Mouse (Mus musculus) CH12.LX (cell line): ENCODE measurements around the gene Pmepa1. TPM values are rescaled to one million over a fixed set of nuclear protein-coding genes. Genes with fewer than 3 reads are reported as not detected.

Experiments
- DNase-seq: peaks from one replicate; pipeline ENCODE4 v3.0.0-alpha.2; 2013; ENCODE audit errors: extremely low read depth
- H3K27ac ChIP-seq: 2 replicates; pipeline ENCODE4 v1.5.1; 2012; ENCODE audit warnings: low read depth, mild to moderate bottlenecking, control low read depth, moderate library complexity; ENCODE audit not compliant: insufficient read depth
- H3K27me3 ChIP-seq: replicated peaks from 2 replicates; pipeline ENCODE3; 2012; ENCODE audit warnings: inconsistent platforms
- H3K36me3 ChIP-seq, 2 experiments: replicated peaks in 1 of 2; 2 replicates each; pipeline versions ENCODE3 to v1.6.1; 2012; ENCODE audit warnings: inconsistent platforms in 1 of 2, low read length in 1 of 2, mild to moderate bottlenecking in 1 of 2, mixed read lengths in 1 of 2, moderate library complexity in 1 of 2; ENCODE audit not compliant: control insufficient read depth in 1 of 2, insufficient read depth in 1 of 2
- H3K4me1 ChIP-seq, 2 experiments: 2 replicates each; pipeline ENCODE4 v1.6.1; 2012; ENCODE audit warnings: inconsistent platforms in 1 of 2, moderate library complexity in 1 of 2; ENCODE audit not compliant: insufficient read depth in 2 of 2, control insufficient read depth in 1 of 2
- H3K4me2 ChIP-seq: 2 replicates; pipeline ENCODE4 v1.6.1; 2012; ENCODE audit warnings: low read depth, mild to moderate bottlenecking, control low read depth; ENCODE audit not compliant: poor library complexity, insufficient read depth, severe bottlenecking
- H3K4me3 ChIP-seq, 3 experiments: fragments of 150-350 bp in 1 of 3; sonication (generic) in 1 of 3; replicated peaks in 1 of 3; 2 replicates each; pipeline versions ENCODE3 to v1.5.1; 2011 to 2012; ENCODE audit warnings: low read depth in 2 of 3, low read length in 2 of 3, mild to moderate bottlenecking in 2 of 3, moderate library complexity in 2 of 3, control low read depth in 1 of 3, improper control_type of control experiment in 1 of 3, inconsistent platforms in 1 of 3, mixed read lengths in 1 of 3; ENCODE audit not compliant: poor library complexity in 1 of 3
- H3K79me2 ChIP-seq: replicated peaks from 2 replicates; pipeline ENCODE4 v1.6.1; 2012; ENCODE audit warnings: mild to moderate bottlenecking, moderate library complexity; ENCODE audit not compliant: control insufficient read depth, poor library complexity, insufficient read depth, severe bottlenecking; ENCODE audit errors: extremely low read depth
- H3K9ac ChIP-seq: 2 replicates; pipeline ENCODE4 v1.6.1; 2012; ENCODE audit warnings: low read depth, mild to moderate bottlenecking, control low read depth, moderate library complexity; ENCODE audit not compliant: insufficient read depth
- H3K9me3 ChIP-seq: replicated peaks from 2 replicates; pipeline ENCODE3; 2012; ENCODE audit warnings: low read length, inconsistent platforms, mixed read lengths
- BHLHE40 ChIP-seq: IDR thresholded peaks from 2 replicates; pipeline ENCODE4 v1.6.1; 2011; ENCODE audit warnings: mild to moderate bottlenecking, low read depth, low read length, improper control_type of control experiment
- CHD1 ChIP-seq: IDR thresholded peaks from 2 replicates; pipeline ENCODE4 v1.6.1; 2012; ENCODE audit warnings: low read depth, low read length, improper control_type of control experiment, inconsistent platforms
- CTCF ChIP-seq, 2 experiments: IDR thresholded peaks in 1 of 2; conservative IDR thresholded peaks in 1 of 2; 2 replicates each; pipeline ENCODE4 v1.5.1; 2011 to 2012; ENCODE audit warnings: low read depth in 2 of 2, low read length in 2 of 2, improper control_type of control experiment in 1 of 2, inconsistent platforms in 1 of 2, mild to moderate bottlenecking in 1 of 2, moderate library complexity in 1 of 2
- E2F4 ChIP-seq: IDR thresholded peaks from 2 replicates; pipeline ENCODE4 v1.6.1; 2011; ENCODE audit warnings: low read depth, low read length, improper control_type of control experiment; ENCODE audit not compliant: insufficient replicate concordance
- ELF1 ChIP-seq: IDR thresholded peaks from 2 replicates; pipeline ENCODE4 v1.6.1; 2014; ENCODE audit warnings: low read depth, mild to moderate bottlenecking, inconsistent platforms, low read length, improper control_type of control experiment
- EP300 ChIP-seq: IDR thresholded peaks from 2 replicates; pipeline ENCODE4 v1.6.1; 2011; ENCODE audit warnings: low read length, improper control_type of control experiment
- ETS1 ChIP-seq: conservative IDR thresholded peaks from 2 replicates; pipeline ENCODE4 v1.6.1; 2012; ENCODE audit warnings: low read depth, mild to moderate bottlenecking, inconsistent platforms, low read length, improper control_type of control experiment, moderate library complexity
- GABPA ChIP-seq: IDR thresholded peaks from 2 replicates; pipeline ENCODE4 v1.6.1; 2012; ENCODE audit warnings: low read depth, low read length, improper control_type of control experiment, inconsistent platforms; ENCODE audit not compliant: insufficient replicate concordance
- HCFC1 ChIP-seq: IDR thresholded peaks from 2 replicates; pipeline ENCODE4 v1.6.1; 2012; ENCODE audit warnings: low read depth, mild to moderate bottlenecking, inconsistent platforms, low read length, improper control_type of control experiment
- IRF4 ChIP-seq: IDR thresholded peaks from 2 replicates; pipeline ENCODE4 v1.6.1; 2014; ENCODE audit warnings: low read depth, mild to moderate bottlenecking, inconsistent platforms, low read length, improper control_type of control experiment
- JUND ChIP-seq: conservative IDR thresholded peaks from 2 replicates; pipeline ENCODE4 v1.6.1; 2011; ENCODE audit warnings: low read depth, low read length, improper control_type of control experiment
- KAT2A ChIP-seq: IDR thresholded peaks from 2 replicates; pipeline ENCODE4 v1.6.1; 2012; ENCODE audit warnings: low read length, improper control_type of control experiment, inconsistent platforms; ENCODE audit not compliant: insufficient replicate concordance
- MAFK ChIP-seq: IDR thresholded peaks from 2 replicates; pipeline ENCODE4 v1.6.1; 2011; ENCODE audit warnings: low read length, improper control_type of control experiment; ENCODE audit not compliant: insufficient replicate concordance
- RAD21 ChIP-seq: IDR thresholded peaks from 2 replicates; pipeline ENCODE4 v1.6.1; 2011; ENCODE audit warnings: low read depth, mild to moderate bottlenecking, low read length, improper control_type of control experiment, moderate library complexity
- SIN3A ChIP-seq: IDR thresholded peaks from 2 replicates; pipeline ENCODE4 v1.6.1; 2012; ENCODE audit warnings: low read length, improper control_type of control experiment, inconsistent platforms
- SMC3 ChIP-seq: IDR thresholded peaks from 2 replicates; pipeline ENCODE4 v1.6.1; 2011; ENCODE audit warnings: low read depth, low read length, improper control_type of control experiment
- TBP ChIP-seq: conservative IDR thresholded peaks from 2 replicates; pipeline ENCODE4 v1.6.1; 2011; ENCODE audit warnings: low read depth, low read length, improper control_type of control experiment
- TCF12 ChIP-seq: IDR thresholded peaks from 2 replicates; pipeline ENCODE4 v1.6.1; 2014; ENCODE audit warnings: low read depth, mild to moderate bottlenecking, inconsistent platforms, low read length, improper control_type of control experiment
- USF2 ChIP-seq: conservative IDR thresholded peaks from 2 replicates; pipeline ENCODE4 v1.6.1; 2011; ENCODE audit warnings: low read depth, low read length, improper control_type of control experiment
- ZKSCAN1 ChIP-seq: IDR thresholded peaks from 2 replicates; pipeline ENCODE4 v1.6.1; 2012; ENCODE audit warnings: low read depth, inconsistent platforms, low read length, improper control_type of control experiment, borderline replicate concordance
- ZNF384 ChIP-seq: IDR thresholded peaks from 2 replicates; pipeline ENCODE4 v1.6.1; 2012; ENCODE audit warnings: low read depth, low read length, improper control_type of control experiment, inconsistent platforms
- dilution Hi-C: fragments of 300-500 bp; cut with MboI; formaldehyde crosslinking; loops from 2 replicates; pipeline ENCODE4 v1.14.3; 2020; ENCODE audit warnings: low sequenced_read_pairs; ENCODE audit not compliant: extremely low pct_unique_long_range_greater_than_20kb, extremely low pct_ligation_motif_present
- in situ Hi-C: fragments of 300-500 bp; cut with MboI; formaldehyde crosslinking; loops from 3 replicates; pipeline ENCODE4 v1.14.3; 2019; ENCODE audit warnings: low sequenced_read_pairs, low pct_ligation_motif_present, low pct_unique_long_range_greater_than_20kb, mixed read lengths
- polyA plus RNA-seq: library from polyadenylated mRNA; unstranded; fragments of >175 nt; gene quantifications from 2 replicates; pipeline ENCODE4 v1.2.1, GENCODE M21; 2012; ENCODE audit warnings: low read depth; ENCODE audit not compliant: insufficient read length
- total RNA-seq, 2 experiments: library from RNA; depleted of rRNA; stranded (reverse); fragments of 300-350 nt in 1 of 2; fragments of >200 nt in 1 of 2; gene quantifications; 2 replicates each; pipeline ENCODE4 v1.2.3; 2012 to 2014

Gene Pmepa1
- total and polyA plus RNA-seq, 3 experiments: 1.6 to 11.8 (median 9.9) TPM

GRCm38 (mm10) chr2:173244108-173244507, 32.2 kb downstream of the Pmepa1 start:
- dilution Hi-C loops: no loop called here
- Histone ChIP-seq H3K4me3 (no peak overlapping the region), H3K27me3 (no peaks in the 10 kb centered on the region), H3K4me2 (no peak overlapping the region), H3K4me1 (peaks cover 16 to 49% of the 10 kb centered on the region in 2 experiments), H3K9me3 (no peaks in the 10 kb centered on the region), H3K27ac (no peak overlapping the region), H3K9ac (no peak overlapping the region), H3K79me2 (peaks cover 45% of the 10 kb centered on the region), H3K36me3 (peaks cover 0 to 31% of the 10 kb centered on the region in 2 experiments)
- DNase-seq: no peak
- in situ Hi-C loops: no loop called here
- TF ChIP-seq ETS1: no peak
- TF ChIP-seq E2F4: no peak
- TF ChIP-seq ZNF384: no peak
- no peak for TF ChIP-seq BHLHE40
- no peak for TF ChIP-seq TBP
- TF ChIP-seq MAFK: no peak
- TF ChIP-seq ZKSCAN1: no peak
- TF ChIP-seq GABPA: no peak
- TF ChIP-seq SIN3A: no peak
- TF ChIP-seq USF2: no peak
- no peak for TF ChIP-seq TCF12
- no peak for TF ChIP-seq JUND
- no peak for TF ChIP-seq RAD21
- TF ChIP-seq SMC3: no peak
- no peak for TF ChIP-seq CTCF (conservative IDR thresholded peaks at IDR 0.05 in 1 of 2, IDR thresholded peaks at IDR 0.05 in 1 of 2; ENCODE audit: low read depth in 2 of 2, low read length in 2 of 2)
- TF ChIP-seq ELF1: no peak
- TF ChIP-seq CHD1: no peak
- no peak for TF ChIP-seq EP300
- no peak for TF ChIP-seq IRF4
- no peak for TF ChIP-seq HCFC1

- Histone ChIP-seq H3K9ac (no peak overlapping the region), H3K27me3 (no peaks in the 10 kb centered on the region)
- no peak for TF ChIP-seq KAT2A
- TF ChIP-seq, all 38 proteins: peak for 0
- Histone ChIP-seq H3K4me1 (peaks cover 18 to 50% of the 10 kb centered on the region in 2 experiments), H3K36me3 (peaks cover 0 to 31% of the 10 kb centered on the region in 2 experiments), H3K9me3 (no peaks in the 10 kb centered on the region), H3K79me2 (peaks cover 45% of the 10 kb centered on the region), H3K4me2 (no peak overlapping the region), H3K27ac (no peak overlapping the region), H3K4me3 (no peak overlapping the region)
- no peak for DNase-seq
- dilution Hi-C loops: no loop called here
- in situ Hi-C loops: no loop called here
These were observed 32.7 kb downstream of the Pmepa1 start for GRCm38 (mm10) chr2:173243616-173244015.
